Mouse (Mus musculus): Measurements from ENCODE around the gene Hipk2. TPM values are rescaled to one million over a fixed set of nuclear protein-coding genes. Genes with fewer than 3 reads are reported as not detected.
A peak's percentile ranks its signal among the peaks of the same experiment; 100 is the strongest.

The Hipk2 gene
- total RNA-seq, 1 experiment from 2014 or later = 137 TPM

DNA sequence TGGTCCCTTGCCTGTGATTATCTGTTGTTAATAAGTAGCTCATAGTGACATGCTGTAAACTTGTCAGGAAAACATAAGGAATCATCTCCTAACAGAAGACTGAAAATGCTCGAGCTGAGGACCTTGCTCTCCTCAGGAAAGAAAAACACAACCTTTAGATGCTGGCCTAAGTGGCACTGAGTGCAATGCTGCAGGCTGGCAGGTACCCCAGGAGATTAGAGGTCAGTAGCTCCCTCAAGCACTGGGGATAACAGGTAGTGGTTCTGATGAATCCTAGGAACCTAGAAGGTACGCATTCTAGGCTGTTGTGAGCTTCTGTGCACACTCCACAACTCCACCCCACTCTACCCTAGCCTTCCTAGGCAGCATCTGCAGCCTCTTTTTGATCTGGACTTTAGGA lies 9.2 kb downstream of the Hipk2 start:
- DNase-seq = no peak

DNA sequence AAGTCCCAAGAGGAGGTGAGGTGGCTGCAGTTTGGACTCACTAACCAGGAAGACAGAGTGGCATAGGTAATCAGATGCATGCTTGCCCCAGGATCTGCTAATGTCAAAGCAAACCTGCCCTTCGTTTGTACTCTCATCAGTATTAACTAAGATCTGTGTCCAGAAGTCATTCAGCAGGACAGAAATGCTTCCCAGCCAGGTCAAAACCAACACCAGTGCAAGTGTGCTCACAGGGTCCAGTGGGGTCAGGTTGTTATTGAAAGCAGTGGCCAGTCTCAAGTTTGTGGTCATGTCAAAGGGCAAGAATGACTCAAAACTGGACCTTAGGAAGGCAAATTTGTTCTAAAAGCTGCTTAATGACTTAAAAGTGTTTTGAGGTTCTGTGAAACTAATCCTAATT lies 9.6 kb downstream of the Hipk2 start:
- no peak for DNase-seq

DNA sequence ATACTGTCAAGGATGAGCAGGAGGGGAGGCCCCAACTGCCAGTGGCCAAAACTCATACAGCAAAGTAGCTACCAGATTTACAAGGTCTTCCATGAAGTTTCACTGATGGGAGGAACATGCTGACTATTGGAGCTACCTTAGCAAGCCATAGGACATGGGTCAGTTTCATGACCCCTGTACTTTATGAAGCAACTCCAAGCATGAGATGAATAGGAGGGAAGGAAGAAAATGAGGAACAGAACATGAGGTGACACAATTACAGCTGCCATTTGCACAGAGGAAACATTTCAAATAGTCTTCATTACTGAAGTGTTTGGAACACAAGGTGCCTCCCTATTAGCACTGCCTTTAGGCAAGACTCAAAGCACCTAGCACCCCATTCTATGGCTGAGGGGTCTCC lies 10.2 kb downstream of the Hipk2 start:
- no peak for DNase-seq

DNA sequence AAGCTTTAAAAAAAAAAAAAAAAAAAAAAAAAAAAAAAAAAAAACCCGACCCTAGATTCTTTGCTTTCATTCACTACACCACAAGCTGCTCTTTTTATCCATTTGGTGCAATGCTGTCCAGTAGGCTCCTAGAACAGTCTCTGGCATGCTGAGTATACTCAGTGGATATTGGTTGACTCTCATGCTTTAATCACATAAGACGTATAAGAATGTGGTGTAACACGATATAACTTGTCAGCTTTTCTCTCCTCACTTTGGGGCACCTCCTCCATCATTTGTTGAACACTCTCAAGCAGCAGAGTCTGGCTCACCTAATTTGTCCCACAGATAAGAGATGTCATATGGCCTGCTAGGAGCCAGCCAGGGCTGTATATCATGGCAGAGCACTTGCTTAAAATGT lies 12.4 kb downstream of the Hipk2 start:
- no peak for DNase-seq

DNA sequence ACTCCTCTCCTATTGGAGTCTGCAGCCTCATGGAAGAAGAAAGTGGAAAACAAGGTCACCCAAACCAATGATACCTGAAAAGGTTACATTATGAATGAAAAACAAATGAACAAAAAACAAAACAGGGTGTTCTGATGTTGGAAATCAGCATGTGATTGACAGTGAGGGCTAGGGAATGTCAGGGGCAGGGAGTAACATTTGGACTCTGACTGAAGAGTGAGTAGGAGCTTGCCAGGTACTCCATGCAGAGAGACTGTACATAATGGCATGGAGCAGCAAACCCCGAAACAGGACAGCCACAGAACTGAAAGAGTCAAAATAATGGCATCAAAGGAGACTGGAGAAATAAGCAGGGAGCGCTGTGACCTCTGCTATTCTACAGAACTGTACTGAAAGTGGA lies 15.7 kb downstream of the Hipk2 start:
- no peak for DNase-seq

DNA sequence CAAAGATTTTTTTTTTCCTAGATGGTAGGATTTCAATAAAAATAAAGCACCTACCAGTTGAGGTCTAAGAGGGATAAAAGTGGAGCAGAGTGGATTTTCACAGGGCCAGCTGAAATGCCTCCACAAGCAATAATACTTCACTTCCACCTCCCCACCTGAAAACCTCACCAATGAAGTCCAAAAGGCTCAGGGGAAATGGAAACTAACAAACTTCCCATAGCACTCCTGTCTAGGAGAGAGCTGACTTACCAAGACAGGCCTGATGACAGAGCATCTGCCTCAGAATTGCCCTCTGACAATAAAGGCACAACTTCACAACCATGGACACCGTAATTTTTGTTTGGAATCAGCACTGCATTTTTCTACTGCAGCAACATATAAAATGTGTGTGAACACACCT lies 16.1 kb downstream of the Hipk2 start:
- DNase-seq = no peak

DNA sequence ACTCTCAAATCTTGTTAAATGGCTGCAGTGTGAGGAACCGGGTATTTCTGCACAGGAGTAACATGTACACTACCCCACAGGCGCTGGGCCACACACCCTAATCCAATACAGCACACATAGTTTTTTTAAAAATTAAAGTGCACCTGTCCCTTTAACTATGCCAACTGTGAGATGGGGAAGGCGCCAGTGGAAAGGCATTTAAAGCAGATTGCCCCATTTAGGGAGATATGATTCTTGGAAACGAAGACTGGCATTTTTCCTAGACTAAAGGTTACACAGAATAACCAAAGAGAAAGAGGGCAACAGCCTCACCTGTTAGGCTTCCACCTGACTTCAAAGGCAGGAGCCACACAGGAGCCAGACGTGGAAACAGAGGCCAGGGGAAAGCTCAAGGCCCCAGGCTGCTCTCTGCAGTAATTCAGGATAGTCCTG lies 22.4 kb downstream of the Hipk2 start:
- no peak for DNase-seq

DNA sequence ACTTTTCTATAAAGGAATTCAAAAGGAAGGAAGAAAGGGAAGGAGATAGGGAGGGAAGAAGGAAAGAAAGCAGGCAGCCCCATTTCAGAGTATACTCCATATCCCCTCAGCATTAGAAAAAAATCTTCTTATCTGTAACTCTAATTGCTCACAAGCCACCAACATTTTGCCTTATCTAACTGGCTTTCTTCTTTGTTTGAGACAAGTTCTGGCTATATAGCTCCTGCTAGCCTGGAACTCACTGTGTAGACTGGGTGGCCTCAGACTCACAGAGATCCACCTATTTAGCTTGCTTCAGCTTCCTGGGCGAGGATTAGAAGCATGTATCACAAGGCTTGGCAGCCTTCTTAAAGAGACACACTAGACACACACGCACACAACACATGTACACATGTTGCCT lies 24.2 kb downstream of the Hipk2 start:
- DNase-seq = no peak

DNA sequence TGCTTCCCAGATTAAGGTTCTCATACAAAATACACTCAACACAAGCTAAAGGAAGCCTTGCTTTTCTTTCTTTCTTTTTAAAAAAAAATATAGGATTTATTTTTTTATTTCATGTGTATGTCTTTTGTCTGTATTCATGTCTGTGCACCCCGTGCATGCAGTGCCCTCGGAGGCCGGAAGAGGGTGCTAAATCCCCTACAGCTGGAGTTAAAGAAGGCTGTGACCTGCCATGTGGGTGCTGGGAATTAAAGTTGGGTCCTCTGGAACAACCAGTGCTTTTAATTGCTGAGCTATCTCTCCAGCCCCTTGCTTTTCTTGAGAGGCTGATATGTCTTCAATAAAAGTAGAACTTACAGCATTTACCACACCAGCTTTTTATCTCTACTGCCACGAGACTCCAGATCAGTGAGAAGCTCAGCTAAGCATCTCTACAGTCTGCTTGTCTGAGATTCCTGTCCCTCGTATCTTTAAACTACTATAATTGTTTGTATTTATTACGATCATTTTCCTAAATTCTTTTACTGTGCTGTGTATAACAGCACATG lies 25.2 kb downstream of the Hipk2 start:
- DNase-seq = no peak

DNA sequence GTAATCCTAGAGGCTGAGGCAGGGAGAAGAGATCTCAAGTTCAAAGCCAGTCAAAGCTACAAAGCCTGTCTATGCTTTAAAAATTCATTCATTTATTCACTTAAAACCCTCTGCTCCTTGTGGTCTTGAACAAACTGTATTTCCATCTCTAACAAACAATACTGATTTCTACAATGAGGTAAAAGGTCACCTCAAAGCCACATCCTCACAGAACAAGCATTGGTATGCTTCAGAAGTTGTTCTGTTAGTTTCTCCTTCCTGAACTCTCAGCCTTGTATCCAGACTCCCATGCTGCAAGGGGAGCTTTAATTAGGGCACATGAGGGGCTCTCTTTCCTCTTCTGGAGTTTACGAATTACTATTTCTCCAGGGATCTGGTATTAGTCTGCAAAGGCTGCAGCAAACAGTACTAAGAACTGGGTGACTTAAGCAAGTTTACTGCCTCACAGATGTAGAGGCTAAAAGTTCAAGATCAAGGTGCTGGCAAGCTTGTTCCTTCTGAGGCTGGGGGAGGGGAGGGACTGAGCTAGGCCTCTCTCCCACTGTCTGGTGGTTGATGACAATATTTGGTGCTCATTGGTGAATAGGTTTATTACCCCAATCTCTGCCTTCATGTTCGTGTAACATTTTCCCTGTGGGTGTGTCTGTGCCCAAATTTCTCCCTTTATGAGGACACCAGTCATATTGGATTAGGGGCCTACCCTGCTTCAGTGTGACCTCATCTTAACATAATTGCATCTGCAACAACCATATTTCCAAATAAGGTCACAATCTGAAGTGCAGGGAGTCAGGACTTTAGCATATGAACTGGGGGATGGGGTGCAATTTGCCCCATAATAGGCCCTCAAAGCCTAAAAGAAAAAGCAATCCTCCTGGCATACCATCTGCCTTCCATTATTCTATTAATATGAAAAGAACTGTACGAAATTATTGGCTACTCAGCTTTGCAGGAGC lies 27.7 kb downstream of the Hipk2 start:
- no peak for DNase-seq

DNA sequence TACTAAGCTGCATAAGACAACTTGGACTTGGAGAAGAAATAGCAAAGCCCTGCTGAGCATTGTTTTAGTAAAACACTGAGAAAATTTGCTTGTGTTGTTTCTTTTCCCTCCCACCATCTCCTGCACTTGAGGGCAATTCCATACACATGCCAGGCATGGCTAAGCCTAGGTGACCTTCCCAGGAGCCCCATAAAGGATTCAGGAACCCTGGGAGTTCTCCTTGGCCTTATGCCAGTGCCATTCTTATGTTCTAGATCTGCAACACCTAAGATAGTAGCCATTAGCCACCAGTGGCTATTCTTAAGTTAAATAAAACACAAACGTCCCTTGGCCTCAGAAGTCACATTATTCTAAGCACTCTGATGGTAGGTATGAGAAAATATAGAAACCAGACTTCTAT lies 28.5 kb downstream of the Hipk2 start:
- DNase-seq = no peak

DNA sequence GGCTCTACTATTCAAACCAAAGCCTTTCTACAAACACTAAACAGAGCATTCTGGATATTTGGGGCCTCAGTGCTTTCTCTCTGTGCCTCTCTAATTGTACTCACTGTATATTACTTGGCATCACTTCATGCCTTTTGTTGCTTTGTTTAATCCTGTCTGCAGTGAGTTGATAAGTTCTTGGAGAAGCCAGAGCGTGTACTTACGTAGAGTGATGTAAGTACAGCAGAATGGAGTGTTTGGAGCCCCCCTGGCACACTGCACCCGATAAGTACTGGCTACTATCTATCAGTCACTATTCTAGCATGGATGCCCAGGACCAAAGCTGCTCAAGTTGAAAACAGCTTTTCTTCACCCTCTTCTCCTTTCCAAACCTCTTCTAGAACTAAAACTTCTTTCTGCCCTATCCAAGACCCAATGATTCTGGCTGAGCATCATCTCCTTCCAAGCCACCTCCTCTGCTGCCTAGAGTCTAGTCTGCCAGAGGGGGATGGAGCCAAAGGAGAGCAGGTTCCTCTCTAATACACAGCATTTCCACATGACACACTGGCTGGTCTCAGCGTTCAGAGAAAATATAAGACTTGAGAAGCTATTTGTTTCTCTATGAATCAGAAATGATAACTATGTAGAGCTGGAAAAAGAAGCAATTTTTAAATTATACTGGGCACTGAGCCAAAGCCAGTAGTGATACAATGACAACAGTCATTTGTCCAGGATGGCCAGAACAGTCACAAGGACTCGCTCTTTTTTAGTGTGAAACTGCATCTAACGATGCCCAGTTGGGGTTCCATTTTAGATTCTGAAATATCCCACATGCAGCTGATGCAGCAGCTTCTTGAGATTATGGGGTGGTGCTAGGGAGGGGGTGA lies 29.4 kb downstream of the Hipk2 start:
- DNase-seq = no peak

DNA sequence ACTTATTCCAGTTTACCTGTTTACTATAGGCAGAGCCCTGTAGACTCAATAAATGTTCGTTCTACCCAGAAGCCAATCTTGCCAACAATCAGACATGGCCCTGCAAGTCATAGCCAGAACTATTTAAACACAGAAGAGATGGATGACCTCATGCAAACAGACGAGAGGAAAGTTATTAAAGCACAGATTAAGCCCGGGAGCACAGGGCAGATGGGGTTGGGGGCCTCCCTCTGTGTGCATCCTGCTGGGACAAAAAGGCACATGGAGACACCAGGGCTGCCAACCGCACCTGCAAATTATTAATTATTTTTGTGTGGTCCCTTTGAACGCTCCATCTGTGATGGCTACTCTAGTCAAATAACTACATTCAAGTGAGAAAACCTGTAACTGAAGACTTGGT lies 30.1 kb downstream of the Hipk2 start:
- no peak for DNase-seq

DNA sequence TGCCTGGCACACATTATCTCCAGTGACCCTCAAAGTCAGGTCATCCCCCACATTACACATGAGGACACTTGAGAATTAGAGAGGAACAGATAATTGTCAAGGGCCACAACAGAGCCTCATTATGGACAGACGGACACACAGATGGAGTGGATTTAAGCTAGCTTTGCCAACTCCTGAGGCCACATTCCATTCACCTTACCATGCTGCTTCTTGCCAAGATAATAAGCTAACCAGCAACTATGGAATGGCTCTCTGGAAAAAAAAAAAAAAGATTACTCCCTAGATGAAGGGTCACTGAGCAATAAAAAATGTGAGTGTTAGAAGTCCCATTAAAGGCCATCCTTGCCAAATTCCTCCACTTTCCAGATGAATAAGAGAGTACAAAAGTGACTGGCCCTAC lies 30.8 kb downstream of the Hipk2 start:
- no peak for DNase-seq

DNA sequence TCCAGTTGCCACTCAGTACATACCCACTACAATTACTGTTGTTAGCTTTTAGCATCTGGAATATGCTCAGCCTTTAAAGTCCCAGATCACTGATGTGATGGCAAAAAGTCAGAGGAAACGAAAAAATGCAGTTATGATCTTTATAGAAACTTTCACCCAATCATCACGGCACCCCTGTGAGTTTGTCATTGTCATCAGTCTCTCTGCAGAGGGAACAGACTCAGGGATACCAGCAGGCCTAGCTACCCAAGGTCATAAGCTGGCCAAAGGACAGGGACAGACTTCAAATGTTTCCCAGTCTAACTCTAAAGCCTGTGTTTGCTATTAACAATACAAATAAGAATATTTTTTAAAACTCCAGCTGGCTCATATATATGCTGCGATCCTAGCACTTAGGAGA lies 34.4 kb downstream of the Hipk2 start:
- DNase-seq = no peak

DNA sequence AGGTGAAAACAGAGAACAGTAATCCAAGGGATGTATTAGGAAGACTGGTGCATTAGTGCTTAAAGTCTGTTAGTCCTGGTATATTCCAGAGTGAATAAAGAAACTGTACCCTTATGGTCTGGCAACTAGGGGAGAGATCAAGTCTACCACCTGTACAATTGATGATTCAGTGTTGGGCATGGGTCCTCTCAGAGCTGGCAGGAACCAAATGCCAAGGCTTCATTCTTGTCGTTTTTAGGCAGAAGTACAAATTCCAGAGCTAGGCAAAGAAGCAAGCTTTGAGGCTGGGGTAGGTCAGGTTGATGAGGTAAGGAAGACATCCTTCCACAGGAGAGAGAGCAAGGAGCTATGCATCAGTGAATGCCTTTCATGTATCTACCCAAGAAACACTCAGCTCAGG lies 35.2 kb downstream of the Hipk2 start:
- DNase-seq = no peak

DNA sequence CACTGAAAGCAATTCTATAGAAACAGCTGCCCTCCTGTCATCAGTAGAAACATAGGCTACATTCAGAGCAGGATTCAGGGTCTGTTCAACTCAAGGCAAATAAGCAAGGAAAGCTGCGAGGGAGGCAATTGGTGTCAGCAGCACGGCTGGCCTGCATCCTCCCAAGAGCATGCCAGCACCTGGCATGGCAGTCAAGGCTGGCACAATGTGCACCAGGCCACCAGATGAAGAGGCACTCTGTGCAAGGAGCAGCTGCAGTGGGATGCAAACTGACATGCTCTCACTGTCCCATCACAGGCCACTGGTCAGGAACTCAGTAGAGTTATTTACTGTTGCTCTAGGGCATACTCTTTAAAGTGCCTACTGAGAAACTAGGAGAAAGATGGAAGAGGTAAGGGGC lies 35.6 kb downstream of the Hipk2 start:
- DNase-seq = peak; percentile 18

DNA sequence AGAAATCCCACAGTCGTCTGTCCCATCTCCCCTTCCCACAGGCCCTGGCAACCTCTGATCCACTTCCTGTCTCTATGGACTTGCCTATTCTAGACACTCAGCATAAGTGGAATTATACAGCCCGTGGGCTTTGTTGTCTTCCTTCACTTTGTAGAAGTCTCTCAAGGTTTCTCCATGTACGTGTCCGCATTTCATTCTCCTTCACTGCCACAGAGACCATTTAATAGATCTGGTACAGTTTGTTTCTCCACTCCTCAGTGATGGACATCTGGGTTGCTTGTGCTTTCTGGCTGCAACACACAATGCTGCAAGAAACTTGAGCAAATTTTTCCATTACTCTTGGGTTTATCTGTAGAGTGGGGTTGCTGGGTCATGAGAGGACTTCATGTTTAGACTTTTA lies 36.1 kb downstream of the Hipk2 start:
- no peak for DNase-seq

DNA sequence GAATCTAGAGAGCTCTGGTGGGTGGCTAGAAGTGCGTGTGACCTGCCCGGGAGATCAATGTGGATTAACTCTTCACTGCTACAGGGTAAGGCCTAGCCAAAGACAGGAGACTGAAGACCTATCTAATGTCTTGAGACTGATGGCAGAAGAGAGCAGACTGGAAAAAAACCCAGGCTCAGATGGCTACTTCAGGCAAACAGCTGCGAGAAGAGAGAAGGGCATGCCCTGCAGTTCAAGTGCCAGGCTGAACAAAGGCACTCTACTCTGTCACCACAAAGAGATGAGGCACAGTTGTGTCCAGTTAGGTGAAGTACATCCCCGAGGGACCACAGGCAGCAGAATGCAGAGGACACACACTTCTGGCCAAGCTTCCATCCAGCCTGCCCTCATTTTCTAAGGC lies 37.9 kb downstream of the Hipk2 start:
- no peak for DNase-seq

DNA sequence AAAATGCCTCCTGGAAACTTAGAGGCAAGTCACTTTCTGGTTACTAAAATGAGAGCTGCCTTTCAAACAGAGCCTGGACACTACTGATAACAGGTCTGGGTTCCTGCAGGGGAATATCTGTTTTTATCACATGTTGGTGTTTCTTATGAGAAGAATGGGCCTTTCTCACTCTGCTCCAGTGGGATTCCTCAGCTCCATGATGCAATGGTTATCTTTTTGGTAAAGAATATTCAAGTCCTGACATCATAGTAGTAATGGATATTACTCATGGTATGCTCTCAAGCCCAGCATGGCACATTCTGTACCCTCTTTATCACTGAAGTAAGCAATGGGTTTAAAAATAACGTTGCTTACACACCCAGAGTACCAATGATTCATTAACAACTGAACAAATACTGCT lies 40.7 kb downstream of the Hipk2 start:
- no peak for DNase-seq

DNA sequence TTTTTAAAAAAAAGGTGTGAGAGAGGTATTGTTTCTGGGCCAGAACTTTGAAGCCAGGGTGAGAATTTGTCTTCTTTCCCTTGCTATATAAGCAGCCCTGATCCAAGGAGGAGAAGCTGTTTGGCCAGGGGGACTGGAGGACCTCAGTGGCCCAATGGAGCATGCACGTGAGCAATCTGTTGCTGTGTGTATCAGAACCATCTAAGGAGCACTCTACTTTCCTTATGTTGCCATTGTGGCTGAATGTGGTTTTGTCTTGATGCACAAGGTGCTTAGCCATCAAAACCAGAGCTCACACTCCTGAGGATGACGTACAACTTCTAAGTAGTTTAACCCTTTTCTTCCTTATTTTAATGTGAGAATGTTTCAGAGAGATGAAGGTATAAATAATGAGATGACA lies 41.2 kb downstream of the Hipk2 start:
- no peak for DNase-seq

DNA sequence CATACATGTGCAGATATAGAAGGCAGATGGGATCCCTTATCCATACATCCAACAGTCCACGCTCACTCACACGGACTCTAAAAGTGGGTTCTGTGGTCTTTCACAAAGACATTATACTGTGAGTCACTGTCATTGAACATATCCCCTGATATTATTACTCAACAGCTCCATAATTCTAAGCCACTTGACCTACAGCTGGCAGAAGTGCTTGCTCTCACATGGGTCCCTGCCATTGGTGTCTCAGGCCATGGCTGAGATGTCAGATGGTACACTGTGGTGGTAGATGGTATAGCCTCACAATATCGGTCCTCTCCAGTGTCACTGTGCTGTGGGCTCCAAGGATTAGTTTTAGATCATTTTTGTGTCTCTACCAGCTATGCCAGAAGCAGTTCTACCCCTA lies 42.2 kb downstream of the Hipk2 start:
- no peak for DNase-seq

DNA sequence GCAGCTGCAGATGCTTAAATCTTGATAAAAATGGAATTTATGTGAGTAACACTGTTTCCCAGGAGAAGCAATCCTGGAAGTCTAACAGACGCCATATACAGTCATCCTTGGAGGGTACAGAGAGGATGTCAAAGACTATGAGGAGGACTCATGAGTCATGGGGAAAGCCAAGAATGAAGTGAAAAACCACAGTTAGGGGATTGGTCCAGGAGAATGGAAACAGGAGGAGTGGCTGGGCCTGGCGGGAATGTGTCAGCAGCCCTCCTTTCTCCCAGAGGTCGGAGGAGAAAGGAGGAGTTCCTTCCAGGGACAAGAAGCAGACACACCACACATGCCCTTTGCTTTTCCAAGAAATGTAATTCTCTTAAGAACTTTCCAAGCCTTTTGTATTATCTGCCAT lies 46.5 kb downstream of the Hipk2 start:
- DNase-seq = no peak

Measured in adrenal gland, postnatal 25 days (tissue).